Mouse (Mus musculus) myocyte (in vitro differentiated cells): Measurements from ENCODE around the gene Gm5431. TPM values are rescaled to one million over a fixed set of nuclear protein-coding genes. Genes with fewer than 3 reads are reported as not detected.

ENCODE experiments used
- H3K27me3 ChIP-seq: one replicate; pipeline ENCODE4 v1.6.1; 2011; ENCODE audit not compliant: control insufficient read depth, insufficient read depth, insufficient read length
- H3K36me3 ChIP-seq: one replicate; pipeline ENCODE4 v1.6.1; 2011; ENCODE audit not compliant: control insufficient read depth, insufficient read depth
- H3K4me2 ChIP-seq: one replicate; pipeline ENCODE4 v1.6.1; 2011; ENCODE audit warnings: low read depth, control low read depth
- H3K4me3 ChIP-seq: one replicate; pipeline ENCODE4 v1.5.1; 2011; ENCODE audit warnings: mild to moderate bottlenecking, control low read depth, moderate library complexity
- H3K79me2 ChIP-seq: one replicate; pipeline ENCODE4 v1.6.1; 2011; ENCODE audit not compliant: control insufficient read depth, insufficient read depth
- H3ac ChIP-seq: one replicate; pipeline ENCODE4 v1.6.1; 2011; ENCODE audit not compliant: control insufficient read depth, insufficient read length
- CEBPB ChIP-seq: IDR thresholded peaks from 2 replicates; pipeline ENCODE4 v1.6.1; 2011; ENCODE audit warnings: mild to moderate bottlenecking, moderate library complexity; ENCODE audit not compliant: poor library complexity, insufficient read depth, severe bottlenecking
- E2F4 ChIP-seq: IDR thresholded peaks from one replicate; pipeline ENCODE4 v1.6.1; 2011; ENCODE audit warnings: mild to moderate bottlenecking, control low read depth, moderate library complexity; ENCODE audit not compliant: insufficient read depth
- MAX ChIP-seq: IDR thresholded peaks from one replicate; pipeline ENCODE4 v1.6.1; 2011; ENCODE audit warnings: low read depth, mild to moderate bottlenecking, control low read depth
- MYOD1 ChIP-seq, 3 experiments: IDR thresholded peaks; one replicate each; pipeline ENCODE4 v1.6.1; 2011; ENCODE audit warnings: control low read depth in 2 of 3, low read depth in 2 of 3, mild to moderate bottlenecking in 2 of 3, moderate library complexity in 1 of 3; ENCODE audit not compliant: insufficient read length in 2 of 3, control insufficient read depth in 1 of 3
- MYOG ChIP-seq, 3 experiments: IDR thresholded peaks; one replicate each; pipeline ENCODE4 v1.6.1; 2011; ENCODE audit warnings: control low read depth in 2 of 3, low read depth in 2 of 3, mild to moderate bottlenecking in 2 of 3; ENCODE audit not compliant: insufficient read length in 2 of 3, control insufficient read depth in 1 of 3, insufficient read depth in 1 of 3
- POLR2A ChIP-seq: IDR thresholded peaks from one replicate; pipeline ENCODE4 v1.6.1; 2011; ENCODE audit warnings: low read depth, mild to moderate bottlenecking, control low read depth, moderate library complexity; ENCODE audit not compliant: insufficient read length
- POLR2AphosphoS2 ChIP-seq: IDR thresholded peaks from one replicate; pipeline ENCODE4 v1.6.1; 2011; ENCODE audit warnings: low read depth, control low read depth; ENCODE audit not compliant: insufficient read length
- REST ChIP-seq: IDR thresholded peaks from one replicate; pipeline ENCODE4 v1.6.1; 2011; ENCODE audit warnings: mild to moderate bottlenecking, control low read depth, moderate library complexity; ENCODE audit not compliant: insufficient read depth, insufficient read length
- SRF ChIP-seq: IDR thresholded peaks from one replicate; pipeline ENCODE4 v1.6.1; 2011; ENCODE audit warnings: low read depth; ENCODE audit not compliant: control insufficient read depth, insufficient read length
- TCF12 ChIP-seq: IDR thresholded peaks from one replicate; pipeline ENCODE4 v1.6.1; 2011; ENCODE audit warnings: mild to moderate bottlenecking, control low read depth; ENCODE audit not compliant: poor library complexity, insufficient read depth, severe bottlenecking
- TCF3 ChIP-seq: IDR thresholded peaks from one replicate; pipeline ENCODE4 v1.6.1; 2011; ENCODE audit warnings: low read depth, control low read depth; ENCODE audit not compliant: insufficient read length
- USF1 ChIP-seq: IDR thresholded peaks from one replicate; pipeline ENCODE4 v1.6.1; 2011; ENCODE audit warnings: low read depth, mild to moderate bottlenecking, control low read depth, moderate library complexity
- polyA plus RNA-seq: library from polyadenylated mRNA; unstranded; fragments of >200 nt; fragmentation: generic; extraction: Trizol; gene quantifications from one replicate; pipeline ENCODE4 v1.2.1, GENCODE M21; 2012; ENCODE audit warnings: missing spikeins

Gm5431 gene
- polyA plus RNA-seq, 1 experiment: not detected

DNA sequence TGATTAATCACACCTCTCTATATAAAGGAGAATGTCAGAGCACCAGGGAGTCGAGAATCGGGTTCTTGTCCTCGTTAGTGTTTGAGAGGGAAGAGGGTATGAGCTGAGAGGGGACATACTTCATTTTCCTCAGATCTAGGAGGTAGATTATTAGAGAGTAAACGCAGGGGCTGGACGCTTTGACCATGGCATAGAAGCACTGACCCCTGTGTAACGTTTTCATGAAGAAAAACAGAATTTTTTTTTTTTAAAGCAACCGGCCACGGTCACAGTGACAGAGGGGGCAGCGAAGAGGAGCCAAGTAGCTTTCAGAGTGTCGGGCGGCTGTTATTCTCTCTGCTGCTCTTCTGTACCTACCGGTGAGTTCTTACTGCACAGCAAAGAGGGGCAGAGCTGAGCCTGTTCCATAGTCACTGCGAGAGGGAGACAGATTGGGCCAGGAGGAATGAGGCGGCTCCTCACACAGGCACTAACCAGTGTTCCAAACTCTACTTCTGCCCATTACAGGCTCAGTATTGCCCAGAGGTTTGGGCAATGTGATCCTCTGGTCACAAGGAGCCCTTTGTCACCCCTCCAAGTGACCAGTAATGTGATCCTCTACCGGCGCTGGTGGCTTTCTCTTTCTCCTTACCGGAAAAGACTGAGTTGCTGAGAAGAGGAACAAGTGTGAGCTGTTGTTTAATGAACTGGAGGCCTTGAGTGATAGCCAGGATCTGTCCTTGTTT, 30.0 kb downstream of the Gm5431 start:
- H3K4me2 ChIP-seq: peak overlapping the region; percentile 98
- H3K4me3 ChIP-seq: peak overlapping the region; percentile 72
- peaks cover 21% of the 10 kb centered on the region for H3K79me2 ChIP-seq
- H3ac ChIP-seq: peak overlapping the region; percentile 1
- TF ChIP-seq MYOD1 (IDR thresholded peaks at IDR 0.05; ENCODE audit: control insufficient read depth in 1 of 3, insufficient read length in 2 of 3, low read depth in 2 of 3) (no peak), POLR2A (peak; percentile 56), POLR2AphosphoS2 (peak; percentile 66)
- H3K27me3 ChIP-seq: no peaks in the 10 kb centered on the region
- H3K36me3 ChIP-seq: no peaks in the 10 kb centered on the region

DNA sequence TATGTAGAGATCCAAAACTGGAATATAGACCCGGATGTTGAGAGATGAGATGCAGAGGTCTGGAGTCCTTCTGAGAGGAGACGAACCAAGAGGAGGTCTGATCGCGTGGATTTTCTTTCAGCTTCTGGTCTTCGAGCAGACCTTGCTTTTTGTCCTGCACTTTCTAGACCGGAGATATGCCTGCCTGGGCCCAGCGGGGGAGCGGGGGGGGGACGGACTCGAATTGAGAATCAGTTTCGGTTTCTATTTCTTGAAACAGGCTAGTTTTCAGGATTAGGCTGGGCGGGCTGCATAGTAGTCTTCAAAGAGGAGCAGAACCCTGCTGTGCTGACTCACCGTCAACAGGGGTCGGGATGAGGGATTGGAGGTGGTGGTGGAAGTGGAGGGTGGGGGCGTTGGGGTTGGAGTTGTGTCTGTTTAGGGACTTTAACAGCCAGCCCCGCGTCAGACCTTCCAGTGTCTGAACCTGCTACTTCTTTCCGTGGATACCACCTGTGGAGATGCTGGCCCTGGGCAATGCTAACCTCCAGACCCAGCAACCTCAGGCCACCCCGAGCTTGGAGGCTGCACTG, 30.7 kb downstream of the Gm5431 start, which contains the start of gene Irgm1:
TSS of gene Irgm1 (minus strand) at position 483 of the 572 bp plus-strand sequence.
- Histone ChIP-seq H3K27me3 (no peaks in the 10 kb centered on the region), H3K36me3 (peaks cover 4% of the 10 kb centered on the region), H3K79me2 (peaks cover 21% of the 10 kb centered on the region), H3K4me2 (peak within 1 kb of the TSS; percentile 98), H3ac (peak within 1 kb of the TSS; percentile 1), H3K4me3 (peak within 1 kb of the TSS; percentile 72)
- TF ChIP-seq POLR2AphosphoS2 (peak; percentile 18), POLR2A (no peak), REST (no peak), USF1 (no peak)

DNA sequence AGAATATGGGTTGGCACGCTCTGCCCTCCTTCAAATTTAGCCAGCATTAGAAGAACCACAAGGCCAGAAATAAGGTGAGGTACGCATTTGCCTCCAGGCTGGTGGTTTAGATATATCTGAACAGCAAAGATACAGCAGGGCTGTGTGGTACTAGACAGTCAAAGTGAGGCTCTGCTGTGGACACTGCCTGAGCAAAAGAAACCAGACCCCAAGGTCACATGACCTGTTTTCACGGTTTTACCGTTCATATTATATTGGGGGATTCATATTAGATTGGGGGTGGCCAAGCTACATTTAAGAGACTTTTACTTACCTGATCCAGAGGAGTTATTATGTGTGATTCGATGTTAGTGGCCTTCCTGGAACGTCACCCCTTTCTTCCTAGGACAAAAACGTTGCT, 31.2 kb downstream of the Gm5431 start:
- H3K4me3 ChIP-seq: peak overlapping the region; percentile 72
- H3ac ChIP-seq: peak overlapping the region; percentile 0
- peaks cover 10% of the 10 kb centered on the region for H3K36me3 ChIP-seq
- H3K27me3 ChIP-seq: no peaks in the 10 kb centered on the region
- TF ChIP-seq TCF12 (no peak), USF1 (peak; percentile 94)
- peaks cover 21% of the 10 kb centered on the region for H3K79me2 ChIP-seq
- H3K4me2 ChIP-seq: peak overlapping the region; percentile 98

DNA sequence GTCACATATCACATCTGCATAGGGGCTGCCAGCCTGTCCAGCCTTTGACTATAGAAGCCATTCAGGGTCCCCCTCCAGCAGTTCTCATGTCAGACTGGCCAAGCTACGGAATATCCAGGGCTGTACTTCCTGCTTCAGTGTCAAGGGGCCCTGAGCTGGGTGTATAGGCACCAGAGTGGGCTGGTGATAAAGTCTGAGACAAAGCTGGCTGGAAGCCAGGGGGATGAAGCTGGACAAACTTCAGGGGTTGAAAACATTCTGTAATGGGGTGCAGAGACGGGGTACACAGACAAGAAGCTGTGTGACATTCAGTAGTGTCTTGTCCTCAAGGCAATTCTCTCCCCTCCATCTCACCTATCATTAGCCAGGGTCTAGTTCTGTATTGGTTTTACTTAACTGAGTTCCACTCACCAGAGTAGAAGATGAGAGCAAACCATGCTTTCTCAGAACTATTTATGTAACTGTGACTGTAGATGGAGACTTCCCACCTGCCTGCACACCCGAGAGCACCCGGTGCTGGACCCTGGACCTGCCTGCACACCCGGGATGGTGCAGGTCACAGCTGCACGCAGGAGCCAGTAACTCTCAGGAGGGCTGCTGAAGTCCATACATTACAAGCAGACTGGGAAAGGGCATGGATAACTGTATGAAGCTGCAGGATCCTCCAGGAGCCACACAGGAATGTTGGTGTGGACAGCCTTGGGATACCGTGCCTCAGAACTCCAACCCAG, 32.5 kb downstream of the Gm5431 start:
- peaks cover 21% of the 10 kb centered on the region for H3K79me2 ChIP-seq
- peak overlapping the region; percentile 98 for H3K4me2 ChIP-seq
- peak overlapping the region; percentile 72 for H3K4me3 ChIP-seq
- H3K36me3 ChIP-seq: peaks cover 14% of the 10 kb centered on the region
- TF ChIP-seq MYOD1 (IDR thresholded peaks at IDR 0.05; ENCODE audit: control insufficient read depth in 1 of 3, insufficient read length in 2 of 3, low read depth in 2 of 3) (no peak), SRF (no peak), POLR2AphosphoS2 (no peak), REST (no peak), TCF12 (no peak), USF1 (no peak), MYOG (IDR thresholded peaks at IDR 0.05; ENCODE audit: control insufficient read depth in 1 of 3, insufficient read depth in 1 of 3, insufficient read length in 2 of 3, low read depth in 2 of 3) (no peak), CEBPB (no peak), E2F4 (no peak), TCF3 (no peak), POLR2A (no peak), MAX (no peak)
- peak overlapping the region; percentile 0 for H3ac ChIP-seq
- H3K27me3 ChIP-seq: no peaks in the 10 kb centered on the region

DNA sequence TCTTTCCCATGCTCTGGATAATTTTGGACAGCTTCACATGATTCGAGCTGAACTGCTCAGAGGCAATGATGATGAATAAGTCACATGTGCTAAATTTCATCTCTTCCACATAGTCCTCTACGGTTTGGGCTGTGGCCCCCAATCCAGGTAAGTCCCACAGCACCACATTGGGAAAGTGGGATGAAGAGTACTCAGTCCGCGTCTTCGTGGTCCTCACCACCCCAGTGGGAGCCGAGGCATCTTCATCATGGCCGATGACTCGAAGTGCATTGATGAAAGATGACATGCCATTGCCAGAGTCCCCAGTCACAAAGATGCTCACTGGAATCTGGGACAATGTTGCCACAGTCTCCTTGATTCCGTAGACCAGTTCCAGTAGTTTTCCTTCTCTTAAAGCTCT, 35.5 kb downstream of the Gm5431 start:
- Histone ChIP-seq H3ac (no peak overlapping the region), H3K4me3 (no peak overlapping the region), H3K36me3 (peaks cover 14% of the 10 kb centered on the region), H3K4me2 (no peak overlapping the region), H3K27me3 (no peaks in the 10 kb centered on the region), H3K79me2 (peaks cover 21% of the 10 kb centered on the region)
- TF ChIP-seq TCF3 (no peak), E2F4 (no peak)

DNA sequence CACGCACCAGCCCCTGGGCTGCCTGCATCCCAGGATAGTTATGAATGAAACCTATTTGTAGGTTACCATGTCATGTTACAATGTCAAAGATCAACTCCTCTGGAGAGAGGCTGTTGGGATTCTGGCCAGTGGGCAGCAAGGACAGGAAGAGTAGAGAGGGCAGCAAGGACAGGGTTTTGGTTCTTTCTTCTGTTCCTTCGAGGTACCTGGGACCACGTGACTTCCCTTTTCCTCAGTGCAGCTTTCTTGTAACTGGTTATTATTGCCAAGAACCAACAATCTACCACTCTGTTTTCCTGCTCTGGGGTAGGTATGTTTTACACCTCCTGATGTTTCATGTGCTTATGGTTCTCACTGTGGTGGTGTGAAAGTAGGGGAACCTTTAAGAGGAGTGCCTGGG, 38.2 kb downstream of the Gm5431 start:
- Histone ChIP-seq H3K36me3 (peaks cover 14% of the 10 kb centered on the region), H3K79me2 (peaks cover 5% of the 10 kb centered on the region), H3K4me2 (no peak overlapping the region), H3K27me3 (no peaks in the 10 kb centered on the region), H3ac (no peak overlapping the region), H3K4me3 (no peak overlapping the region)
- no peak for TF ChIP-seq MYOD1 (IDR thresholded peaks at IDR 0.05; ENCODE audit: control insufficient read depth in 1 of 3, insufficient read length in 2 of 3, low read depth in 2 of 3)
- no peak for TF ChIP-seq MAX
- no peak for TF ChIP-seq POLR2A
- TF ChIP-seq CEBPB: no peak
- TF ChIP-seq TCF12: no peak
- TF ChIP-seq TCF3: no peak
- TF ChIP-seq REST: no peak
- no peak for TF ChIP-seq USF1
- no peak for TF ChIP-seq SRF
- TF ChIP-seq MYOG (IDR thresholded peaks at IDR 0.05; ENCODE audit: control insufficient read depth in 1 of 3, insufficient read depth in 1 of 3, insufficient read length in 2 of 3, low read depth in 2 of 3): no peak
- no peak for TF ChIP-seq E2F4
- no peak for TF ChIP-seq POLR2AphosphoS2
